Mouse (Mus musculus) gastrocnemius, adult 2 months (tissue): Measurements from ENCODE around the gene Lingo1. TPM values are rescaled to one million over a fixed set of nuclear protein-coding genes. Genes with fewer than 3 reads are reported as not detected.

ENCODE experiments used
- DNase-seq: peaks from one replicate; pipeline ENCODE4 v3.0.0; 2022
- H3K27ac ChIP-seq: fragments of 200-600 bp; 2 replicates; pipeline ENCODE4 v1.8.1; 2022; ENCODE audit warnings: mild to moderate bottlenecking
- H3K4me3 ChIP-seq: fragments of 200-600 bp; 2 replicates; pipeline ENCODE4 v1.8.1; 2022; ENCODE audit warnings: mild to moderate bottlenecking, moderate library complexity
- CTCF ChIP-seq: fragments of 200-600 bp; IDR thresholded peaks from 2 replicates; pipeline ENCODE4 v1.8.1; 2022; ENCODE audit warnings: antibody characterized with exemption, mild to moderate bottlenecking, moderate library complexity
- intact Hi-C: fragments of 180-260 bp; cut with DNase I; formaldehyde crosslinking; loops from one replicate; pipeline ENCODE4 v1.15.1; 2025
- total RNA-seq, 2 experiments: library from RNA; stranded (reverse); gene quantifications; 2 replicates each; pipeline ENCODE4 v1.2.3; 2021

Lingo1 gene
- total RNA-seq, 2 experiments from 2014 or later: 0.17 to 0.48 TPM

DNA sequence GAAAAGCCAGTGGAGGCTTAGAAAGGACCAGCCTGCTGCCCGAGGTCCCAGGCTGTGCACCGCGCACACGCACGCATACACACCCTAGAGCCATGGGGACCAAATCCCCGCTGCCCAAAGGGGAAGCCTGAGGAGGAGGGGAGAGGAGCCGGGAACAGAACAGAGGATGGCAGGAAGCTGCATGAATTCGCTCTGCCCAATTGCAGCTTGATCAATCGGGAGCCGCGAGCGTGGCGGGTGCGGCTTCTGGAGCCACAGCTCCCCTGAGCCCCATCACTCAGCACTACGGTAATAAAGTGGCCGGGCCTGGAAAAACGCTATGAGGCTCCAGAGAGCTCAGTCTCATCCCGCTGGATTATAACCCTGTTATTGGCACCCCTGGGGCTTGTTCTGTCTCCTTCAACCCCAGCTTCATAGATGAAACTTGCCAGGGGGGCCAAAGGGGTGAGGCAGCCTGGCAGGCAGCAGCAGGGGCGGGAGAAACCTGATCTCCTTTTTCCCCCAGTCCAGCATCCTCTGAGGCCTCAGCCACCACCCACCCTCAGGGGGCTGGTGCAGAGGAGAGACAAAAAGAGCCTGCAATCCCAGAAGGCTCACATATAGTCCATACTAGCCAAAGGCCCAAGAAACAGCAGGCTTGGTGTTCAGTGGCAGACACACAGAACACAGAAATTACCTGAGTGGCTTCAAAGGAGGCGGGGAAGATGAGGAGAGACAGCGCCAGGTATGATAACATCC, 29.4 kb upstream of the Lingo1 start:
- DNase-seq: no peak
- Histone ChIP-seq H3K4me3 (peak overlapping the region; percentile 44), H3K27ac (no peak overlapping the region)
- TF ChIP-seq CTCF: no peak
- intact Hi-C loops: loop anchor here (10.0 kb wide), 1 partner anchor 101 kb away; no protein-coding TSS in a partner anchor

DNA sequence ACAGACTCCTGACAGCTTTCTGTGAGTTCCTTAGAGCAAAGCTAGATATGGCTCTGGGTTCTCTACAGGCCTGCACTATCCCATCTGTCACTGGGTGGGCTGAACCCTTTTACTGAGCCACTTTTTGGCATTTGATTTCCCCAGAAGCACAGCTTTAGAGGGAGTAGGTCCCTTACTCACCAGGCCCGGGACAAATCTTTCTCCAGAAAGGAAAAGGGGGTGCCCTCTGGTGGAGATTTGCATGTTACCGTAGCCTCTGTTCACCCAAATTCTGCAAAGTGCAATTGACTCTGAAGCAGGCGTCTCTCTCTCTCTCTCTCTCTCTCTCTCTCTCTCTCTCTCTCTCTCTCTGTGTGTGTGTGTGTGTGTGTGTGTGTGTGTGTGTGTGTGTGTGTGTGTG, 28.6 kb upstream of the Lingo1 start:
- no peak for DNase-seq
- TF ChIP-seq CTCF: peak; percentile 55
- intact Hi-C loops: loop anchor here (5.0 to 10.0 kb wide), 2 partner anchors 100 to 188 kb away; no protein-coding TSS in a partner anchor

DNA sequence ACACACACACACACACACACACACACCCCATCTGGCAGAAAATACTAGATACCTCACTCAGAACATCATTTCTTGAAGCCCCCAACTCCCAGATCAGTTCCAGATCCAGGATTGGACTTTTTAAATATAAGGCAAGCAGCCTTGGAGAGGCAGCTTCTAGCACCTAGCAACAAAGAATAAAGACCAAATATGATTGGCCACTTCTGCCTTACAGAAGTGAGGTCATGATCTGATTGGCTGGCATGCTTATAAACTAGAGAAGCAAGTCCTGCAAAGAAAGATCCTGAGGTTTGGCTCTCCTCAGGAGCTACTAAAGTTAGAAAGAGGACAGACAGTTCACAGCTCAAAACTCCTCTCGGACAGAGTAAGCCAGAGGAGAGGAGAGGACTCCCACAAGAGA, 14.6 kb upstream of the Lingo1 start:
- intact Hi-C loops: no loop called here

More for the DNA sequence above, 28.6 kb upstream of the Lingo1 start:
- Histone ChIP-seq H3K4me3 (no peak overlapping the region), H3K27ac (no peak overlapping the region)

DNA sequence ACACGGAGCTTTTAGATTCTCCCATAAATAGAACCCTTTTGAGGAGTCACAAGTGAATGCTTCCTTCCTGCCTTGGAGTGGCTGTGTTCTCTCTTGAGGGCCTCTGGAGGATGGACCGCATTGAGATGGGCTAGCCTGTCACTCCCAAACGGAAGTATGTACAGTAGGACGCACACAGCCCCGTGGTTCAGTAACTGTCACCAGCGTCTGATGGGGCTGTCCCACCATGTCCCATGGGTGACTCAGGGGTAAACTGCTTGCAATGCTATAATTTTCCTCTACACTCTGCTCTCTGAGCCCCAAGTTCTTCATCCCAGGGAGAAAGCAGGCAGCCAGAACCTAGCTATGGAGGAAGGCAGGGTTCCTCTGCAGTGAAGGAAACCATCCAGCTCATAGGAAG, 11.7 kb upstream of the Lingo1 start:
- Histone ChIP-seq H3K27ac (no peak overlapping the region), H3K4me3 (no peak overlapping the region)
- DNase-seq: no peak
- no peak for TF ChIP-seq CTCF
- intact Hi-C loops: no loop called here

More for the DNA sequence above, 14.6 kb upstream of the Lingo1 start:
- no peak for DNase-seq
- no peak overlapping the region for H3K4me3 ChIP-seq
- no peak overlapping the region for H3K27ac ChIP-seq
- no peak for TF ChIP-seq CTCF

- intact Hi-C loops: no loop called here
- no peak for TF ChIP-seq CTCF
- no peak for DNase-seq
- Histone ChIP-seq H3K27ac (no peak overlapping the region), H3K4me3 (no peak overlapping the region)
Measured at GRCm38 (mm10) chr9:56803146-56803545, 6.9 kb upstream of the Lingo1 start.

DNA sequence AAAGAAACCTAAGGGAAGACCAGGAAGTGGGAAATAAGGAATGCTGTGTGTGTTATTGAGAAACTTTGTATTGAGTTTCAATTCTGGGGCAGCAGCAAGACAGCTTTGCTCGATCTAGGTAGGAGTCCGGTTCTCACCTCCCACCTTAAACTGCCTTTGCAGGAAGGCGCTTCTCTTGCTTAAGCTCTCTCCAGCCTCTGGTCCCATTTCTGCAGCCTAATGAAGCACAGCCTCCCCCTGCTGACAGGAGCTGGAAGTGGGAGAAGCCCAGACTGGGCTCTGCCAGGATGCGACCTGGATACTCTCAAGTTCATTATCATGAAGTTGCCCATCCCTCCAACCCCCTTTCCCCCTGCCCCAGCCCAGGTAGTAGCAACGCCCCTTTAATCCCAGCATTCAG, 1.6 kb upstream of the Lingo1 start:
- DNase-seq: peak; percentile 70
- no peak overlapping the region for H3K4me3 ChIP-seq
- no peak overlapping the region for H3K27ac ChIP-seq
- intact Hi-C loops: loop anchor here (1.0 to 2.0 kb wide), 2 partner anchors 71 to 162 kb away; no protein-coding TSS in a partner anchor
- TF ChIP-seq CTCF: peak; percentile 81

DNA sequence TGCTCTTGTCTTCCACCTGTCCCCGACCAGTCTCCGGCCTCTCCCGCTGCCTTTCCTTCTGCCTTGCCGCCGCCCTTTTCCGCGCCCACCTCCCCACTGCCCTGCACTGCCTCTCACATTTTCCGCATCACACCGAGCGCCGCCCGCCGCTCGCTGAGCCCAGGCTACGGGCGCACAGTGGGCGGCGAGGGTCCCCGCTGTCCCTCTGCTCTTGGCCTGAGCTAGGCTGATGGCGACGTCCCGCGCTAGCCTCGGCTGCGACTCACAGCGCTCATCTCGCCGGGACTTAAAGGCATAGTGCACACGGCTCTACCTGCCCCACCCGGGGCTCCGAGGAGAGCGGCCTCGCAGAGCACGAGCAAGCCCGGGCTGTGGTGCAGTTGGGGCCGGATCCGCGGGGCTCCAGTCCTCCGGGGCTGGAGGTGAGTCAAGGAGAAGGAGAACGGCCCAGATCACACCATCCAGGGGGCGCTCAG, 426 bp upstream of the Lingo1 start:
- Histone ChIP-seq H3K27ac (no peak overlapping the region), H3K4me3 (peak overlapping the region; percentile 66)
- DNase-seq: no peak
- no peak for TF ChIP-seq CTCF
- intact Hi-C loops: no loop called here

- intact Hi-C loops: no loop called here
- no peak for TF ChIP-seq CTCF
- no peak overlapping the region for H3K27ac ChIP-seq
- no peak overlapping the region for H3K4me3 ChIP-seq
- DNase-seq: no peak
Measured at GRCm38 (mm10) chr9:56791696-56792261, 4.5 kb downstream of the Lingo1 start.

- H3K4me3 ChIP-seq: no peak overlapping the region
- TF ChIP-seq CTCF: no peak
- no peak overlapping the region for H3K27ac ChIP-seq
- intact Hi-C loops: no loop called here
- no peak for DNase-seq
Measured at GRCm38 (mm10) chr9:56784576-56784975, 11.7 kb downstream of the Lingo1 start.

- no peak overlapping the region for H3K4me3 ChIP-seq
- TF ChIP-seq CTCF: no peak
- H3K27ac ChIP-seq: no peak overlapping the region
- intact Hi-C loops: no loop called here
- peak; percentile 25 for DNase-seq
Measured at GRCm38 (mm10) chr9:56776881-56777801, 19.1 kb downstream of the Lingo1 start.

DNA sequence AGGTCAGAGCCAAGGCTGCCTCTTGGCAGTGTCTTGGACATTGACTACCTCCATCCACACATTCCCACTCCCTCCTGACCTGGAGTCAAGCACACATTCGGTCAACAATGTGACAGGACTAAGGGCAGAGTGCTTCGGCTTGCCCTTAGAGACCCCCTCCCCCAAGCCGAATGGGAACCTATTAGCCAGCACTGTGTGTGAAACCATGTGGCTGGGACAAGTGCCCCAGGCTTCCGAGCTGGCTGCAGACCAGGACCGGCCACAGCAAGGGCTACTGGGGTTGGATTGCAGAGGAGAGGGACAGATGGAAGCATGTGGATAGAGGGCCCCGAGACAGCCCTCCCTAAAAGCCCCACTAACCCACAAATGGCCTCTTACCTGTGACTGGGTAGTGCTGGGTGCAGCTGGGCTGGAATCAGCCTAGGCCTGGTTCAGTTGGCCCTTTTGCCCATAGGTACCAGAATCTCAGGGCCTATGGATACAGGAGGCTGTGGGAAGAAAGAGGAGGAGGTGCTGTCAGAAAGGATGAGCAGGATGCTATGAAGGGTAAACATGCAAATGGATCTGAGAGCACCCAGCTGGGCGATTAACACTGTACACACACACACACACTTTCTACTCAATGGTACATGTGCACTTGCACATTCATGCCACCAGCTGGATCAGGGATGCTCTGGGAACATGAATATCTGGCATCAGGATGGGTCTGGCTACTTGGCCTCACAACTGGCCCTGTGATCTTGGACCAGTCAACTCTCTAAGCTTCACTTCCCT, 20.9 kb downstream of the Lingo1 start:
- Histone ChIP-seq H3K27ac (no peak overlapping the region), H3K4me3 (no peak overlapping the region)
- DNase-seq: peak; percentile 54
- no peak for TF ChIP-seq CTCF
- intact Hi-C loops: loop anchor here (1.0 to 2.0 kb wide), 2 partner anchors 49 to 139 kb away; no protein-coding TSS in a partner anchor

DNA sequence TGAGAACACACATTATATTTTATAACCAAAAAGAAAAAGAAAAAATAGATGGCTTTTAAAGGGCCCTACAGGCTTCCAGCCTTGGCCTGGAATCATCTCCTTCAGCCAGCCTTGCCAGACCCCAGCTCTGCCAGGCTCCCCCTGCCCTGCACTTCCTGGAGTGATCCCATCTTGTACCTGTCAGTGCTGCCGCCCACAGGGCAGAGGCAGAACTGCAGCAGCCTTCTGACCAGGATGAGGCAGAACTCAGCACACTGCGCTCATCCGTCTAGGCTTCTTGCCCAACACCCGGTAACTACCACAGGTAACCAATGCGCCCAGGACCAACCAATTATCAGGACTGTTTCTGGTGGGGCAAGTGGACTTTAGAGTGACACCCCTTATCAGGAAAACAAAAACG, 22.0 kb downstream of the Lingo1 start:
- intact Hi-C loops: loop anchor here (2.0 kb wide), 1 partner anchor 47 kb away; no protein-coding TSS in a partner anchor
- DNase-seq: peak; percentile 68
- Histone ChIP-seq H3K4me3 (no peak overlapping the region), H3K27ac (no peak overlapping the region)
- peak; percentile 90 for TF ChIP-seq CTCF
